Mouse (Mus musculus): ENCODE data around the gene Il17c. TPM values are rescaled to one million over a fixed set of nuclear protein-coding genes. Genes with fewer than 3 reads are reported as not detected.

Il17c gene
- total RNA-seq, 2 experiments from 2014 or later, result not detected

DNA sequence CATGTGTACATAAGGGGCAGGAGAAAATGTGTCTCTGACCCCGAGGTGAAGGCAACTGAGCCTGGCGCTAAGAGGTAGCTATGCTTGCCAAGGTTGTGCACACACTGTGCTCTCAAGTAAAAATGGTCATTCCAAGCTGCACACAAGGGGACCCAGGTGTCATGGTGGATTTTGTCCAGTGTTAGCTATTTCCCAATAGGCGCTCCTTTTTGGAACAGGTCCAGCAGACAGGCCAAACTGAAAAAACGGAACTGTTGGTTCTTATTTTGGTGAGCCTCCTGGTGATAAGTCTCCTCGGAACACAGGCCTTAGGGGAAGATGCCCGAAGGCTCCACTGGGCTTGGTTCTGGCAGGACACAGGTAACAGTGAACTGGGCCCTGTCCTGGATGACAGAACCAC, 32.6 kb downstream of the Il17c start:
- DNase-seq (ENCODE audit: low spot score in 2 of 2), result no peak
- TF ChIP-seq CTCF (conservative IDR thresholded peaks at IDR 0.05), result no peak
- no peak overlapping the region for H3K27ac ChIP-seq

DNA sequence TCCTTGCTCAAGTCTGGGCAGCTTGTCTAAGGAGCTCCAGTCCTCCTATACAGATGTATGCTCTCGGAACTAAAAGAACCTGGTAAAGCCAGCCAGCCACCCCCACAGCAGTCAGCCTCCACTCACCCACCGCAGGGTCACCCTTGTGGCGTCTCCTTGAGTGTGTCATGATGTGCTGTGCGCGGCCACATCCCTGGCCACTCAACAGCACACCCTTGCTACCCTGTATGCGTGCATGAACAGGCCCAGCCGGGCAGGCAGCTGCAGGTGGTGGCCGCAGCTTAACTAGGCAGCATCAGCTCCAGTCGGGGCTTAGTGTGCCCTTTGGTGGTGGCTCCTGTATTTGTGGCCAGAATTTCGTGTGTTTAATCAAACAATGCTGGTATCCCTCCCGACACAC, 35.4 kb downstream of the Il17c start:
- TF ChIP-seq CTCF (conservative IDR thresholded peaks at IDR 0.05), result no peak
- Histone ChIP-seq H3K4me3 (no peak overlapping the region), H3K27ac (no peak overlapping the region)
- no peak for DNase-seq (ENCODE audit: low spot score in 2 of 2)

More for the DNA sequence above, 32.6 kb downstream of the Il17c start:
- H3K4me3 ChIP-seq, result no peak overlapping the region

DNA sequence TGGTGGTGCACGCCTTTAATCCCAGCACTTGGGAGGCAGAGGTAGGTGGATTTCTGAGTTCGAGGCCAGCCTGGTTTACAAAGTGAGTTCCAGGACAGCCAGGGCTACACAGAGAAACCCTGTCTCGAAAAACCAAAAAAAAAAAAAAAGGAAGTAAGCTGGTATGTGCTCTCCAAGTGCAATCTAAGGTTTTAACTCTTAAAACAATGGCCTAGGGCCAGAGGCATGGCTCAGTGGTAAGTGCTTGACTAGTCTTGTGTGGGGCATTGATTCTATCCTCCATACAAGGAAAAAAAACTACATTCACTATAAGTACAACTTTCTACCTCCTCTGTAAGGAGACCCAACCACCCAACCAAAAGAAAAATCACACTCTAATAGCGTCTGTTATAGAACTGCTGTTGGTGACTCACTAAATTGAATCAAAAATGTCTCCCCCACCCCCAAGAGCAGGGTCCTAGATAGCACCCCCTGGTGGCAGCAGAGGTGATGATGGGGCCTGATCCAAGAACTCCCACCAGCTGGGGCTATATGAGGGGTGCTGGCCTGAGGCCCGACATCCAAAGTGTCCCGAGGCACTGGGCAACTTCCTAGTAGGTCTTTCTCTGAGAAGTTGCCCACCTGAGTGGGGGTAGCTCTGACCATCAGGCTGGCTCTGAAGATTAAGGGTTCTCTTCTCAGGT, 37.5 kb downstream of the Il17c start:
- Histone ChIP-seq H3K27ac (no peak overlapping the region), H3K4me3 (no peak overlapping the region)
- DNase-seq (ENCODE audit: low spot score in 2 of 2), result no peak
- peak; percentile 71 for TF ChIP-seq CTCF (conservative IDR thresholded peaks at IDR 0.05)

DNA sequence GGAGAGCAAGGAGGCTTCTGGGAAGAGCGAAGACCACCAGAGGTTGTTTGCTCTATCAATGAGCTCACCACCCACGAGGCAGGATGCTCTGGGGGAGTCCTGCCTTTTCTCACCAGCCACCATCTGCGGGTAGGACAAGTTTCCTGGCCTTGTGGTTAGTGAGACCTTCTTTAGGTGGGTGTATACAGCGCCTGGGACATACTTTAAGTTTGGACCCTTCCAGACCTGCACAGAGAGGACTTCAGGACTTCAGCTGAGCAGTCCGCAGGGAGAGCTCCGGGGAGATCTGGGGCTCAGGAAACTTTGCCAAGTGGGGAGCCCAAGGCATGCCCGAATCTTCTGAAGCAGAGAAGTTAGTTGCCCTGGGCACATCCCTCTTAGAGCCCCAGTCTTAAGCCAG, 38.2 kb downstream of the Il17c start:
- Histone ChIP-seq H3K27ac (no peak overlapping the region), H3K4me3 (peak overlapping the region; percentile 46; the same call in 1 of the 2 replicates)
- DNase-seq (ENCODE audit: low spot score in 2 of 2), result no peak
- TF ChIP-seq CTCF (conservative IDR thresholded peaks at IDR 0.05), result no peak

DNA sequence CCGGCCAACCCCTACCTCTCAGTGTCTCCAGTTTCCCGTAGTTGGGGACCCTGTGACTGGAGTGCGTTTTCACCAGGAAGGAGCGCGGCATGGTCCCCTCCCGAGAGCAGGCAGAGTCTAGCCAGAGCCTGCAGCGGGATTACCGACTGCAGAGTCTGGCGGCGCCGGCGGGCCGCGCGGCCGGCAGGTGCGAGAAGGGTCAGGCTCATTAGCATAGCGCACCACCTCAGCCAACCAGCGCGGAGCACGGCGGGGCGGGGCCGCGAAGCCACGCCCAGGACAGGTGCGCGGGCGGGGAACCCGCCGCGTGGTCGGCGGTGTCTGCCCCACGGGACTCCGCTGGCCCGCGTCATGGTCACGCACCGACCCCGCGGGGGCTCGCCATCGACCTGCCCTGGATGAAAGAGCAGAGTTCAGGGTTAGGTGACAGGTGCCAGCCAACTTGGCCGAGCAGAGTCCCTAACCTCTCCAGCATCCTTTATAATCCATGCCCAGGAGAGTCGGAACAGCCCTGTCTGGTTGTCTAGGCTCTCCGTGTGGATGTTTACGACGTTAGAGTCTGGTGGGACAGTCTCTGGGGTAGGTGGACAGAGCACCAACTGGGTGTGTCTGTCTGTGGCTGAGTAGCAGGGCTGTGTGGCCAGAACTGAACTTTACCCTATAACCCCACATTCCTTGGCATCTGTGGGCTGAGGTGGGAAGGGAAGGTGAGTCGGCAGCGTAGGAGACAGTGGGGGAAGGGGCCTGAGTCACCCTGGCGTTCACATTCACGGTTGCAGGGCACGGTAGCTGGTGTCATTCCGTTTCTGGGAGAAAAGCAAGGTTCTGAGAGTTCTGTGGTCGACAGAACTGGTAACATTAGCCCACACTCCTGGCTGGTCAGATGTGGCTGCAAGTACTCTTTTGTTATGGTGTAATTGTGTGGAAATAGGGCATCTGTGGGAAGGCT, 39.0 kb downstream of the Il17c start, which contains the start of gene Snai3:
TSS of gene Snai3 (minus strand) at position 210 of the 949 bp plus-strand sequence.
- Histone ChIP-seq H3K4me3 (peak within 1 kb of the TSS; percentile 46), H3K27ac (no peak within 1 kb of the TSS)
- no peak; the same call in 1 of the 2 replicates for TF ChIP-seq CTCF (conservative IDR thresholded peaks at IDR 0.05)
- DNase-seq (ENCODE audit: low spot score in 2 of 2), result no peak

DNA sequence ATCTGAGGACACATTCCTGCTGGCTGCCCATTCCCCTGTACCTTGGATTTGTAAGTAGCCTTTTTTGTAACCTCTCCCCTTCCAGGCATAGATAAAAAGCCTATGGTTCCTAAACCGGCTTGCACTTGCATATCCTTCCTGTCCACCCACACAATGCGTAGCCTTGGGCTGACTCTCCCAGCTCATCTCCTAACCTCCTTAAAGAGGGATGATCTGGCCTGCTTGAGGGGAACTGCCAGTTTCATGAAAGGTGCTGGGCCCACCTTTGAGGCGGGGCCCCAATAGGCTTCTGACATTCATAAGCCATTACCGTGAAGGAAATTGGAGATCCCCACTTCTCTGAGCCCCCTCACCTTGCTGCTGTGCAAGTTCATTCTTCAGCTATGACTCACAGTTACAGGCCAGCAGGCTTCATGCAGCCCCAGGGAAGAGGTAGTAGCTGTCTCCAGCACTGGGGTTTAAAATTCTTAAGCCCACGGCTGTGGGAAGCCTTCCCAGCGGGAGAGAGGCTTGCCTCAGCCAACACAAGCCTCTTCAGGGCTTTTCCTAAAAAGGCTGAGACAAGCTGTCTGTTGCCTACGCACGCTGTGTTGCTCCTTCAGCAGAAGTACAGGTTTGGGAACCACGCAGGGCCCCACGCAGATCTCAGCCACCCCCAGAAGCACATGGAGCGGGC, 39.8 kb downstream of the Il17c start:
- peak in 1 of 2 experiments; percentile 70 for DNase-seq (ENCODE audit: low spot score in 2 of 2)
- no peak for TF ChIP-seq CTCF (conservative IDR thresholded peaks at IDR 0.05)
- Histone ChIP-seq H3K4me3 (no peak overlapping the region), H3K27ac (no peak overlapping the region)

DNA sequence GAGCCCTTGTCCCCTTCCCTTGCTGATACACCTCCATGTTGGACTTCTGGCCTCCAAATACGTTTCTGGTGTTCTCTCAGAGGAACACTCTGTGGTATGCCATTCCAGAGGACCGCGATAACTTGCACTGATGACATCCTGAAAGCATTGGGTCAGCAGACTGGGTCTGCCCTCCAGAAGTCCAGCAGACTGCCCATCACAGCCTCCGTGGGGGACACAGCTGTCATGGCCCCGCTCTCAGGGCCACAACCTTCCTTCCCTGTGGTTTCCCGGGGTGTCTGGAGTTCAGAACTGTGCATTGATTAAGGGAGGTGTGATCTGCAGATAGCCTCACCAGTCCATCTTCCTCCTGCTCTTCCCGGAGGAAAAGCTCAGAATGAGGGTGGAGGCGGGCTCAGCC, 40.7 kb downstream of the Il17c start:
- no peak overlapping the region for H3K4me3 ChIP-seq
- no peak for TF ChIP-seq CTCF (conservative IDR thresholded peaks at IDR 0.05)
- H3K27ac ChIP-seq, result no peak overlapping the region
- no peak for DNase-seq (ENCODE audit: low spot score in 2 of 2)

DNA sequence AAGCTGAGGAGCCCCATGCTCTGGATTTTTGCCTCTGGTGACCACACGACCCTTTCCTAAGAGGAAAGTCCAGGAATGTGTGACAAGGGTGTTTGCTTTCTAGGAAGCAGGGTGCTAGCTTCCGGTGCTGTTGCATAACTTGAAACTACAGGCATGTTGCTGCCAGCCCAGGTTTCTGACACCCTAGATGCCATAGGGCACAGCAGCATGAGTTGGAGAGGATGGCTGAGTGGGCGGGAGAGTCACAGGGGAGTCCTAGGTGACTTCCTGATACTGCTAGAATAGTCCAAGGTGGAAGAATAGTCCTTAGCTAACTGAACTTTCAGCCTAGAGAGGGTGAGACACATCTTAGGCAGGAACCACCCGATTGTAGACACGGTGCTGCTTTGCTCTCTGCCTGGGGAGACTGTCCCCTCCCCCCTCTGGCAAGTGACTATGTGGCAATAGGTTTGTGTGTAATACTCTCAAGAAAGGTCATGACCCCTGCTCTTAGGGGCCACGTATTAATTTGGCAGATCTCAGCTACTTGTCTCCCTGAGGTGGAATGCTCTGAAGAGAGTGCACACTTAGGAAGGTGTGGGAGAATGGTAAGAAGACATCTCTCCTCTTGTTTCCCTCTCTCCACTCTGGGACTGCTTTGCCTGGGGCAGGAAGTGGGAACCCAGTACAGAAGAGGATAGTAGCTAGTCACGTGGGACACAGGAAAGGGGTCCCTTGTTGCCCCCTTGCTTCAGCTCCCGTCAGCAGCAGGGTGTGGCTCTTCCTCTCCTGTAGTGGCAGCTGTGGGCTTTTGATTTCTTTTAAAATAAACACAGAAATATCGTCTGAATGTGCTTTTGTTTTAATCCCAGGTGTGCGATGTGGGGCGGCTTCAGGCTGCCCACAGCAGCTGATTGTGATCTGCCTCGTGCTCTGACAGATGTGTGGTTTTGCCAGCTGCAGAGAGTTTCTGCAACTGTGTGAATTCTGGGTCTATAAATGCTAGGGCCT, 42.1 kb downstream of the Il17c start:
- no peak for DNase-seq (ENCODE audit: low spot score in 2 of 2)
- TF ChIP-seq CTCF (conservative IDR thresholded peaks at IDR 0.05), result no peak
- H3K4me3 ChIP-seq, result no peak overlapping the region

DNA sequence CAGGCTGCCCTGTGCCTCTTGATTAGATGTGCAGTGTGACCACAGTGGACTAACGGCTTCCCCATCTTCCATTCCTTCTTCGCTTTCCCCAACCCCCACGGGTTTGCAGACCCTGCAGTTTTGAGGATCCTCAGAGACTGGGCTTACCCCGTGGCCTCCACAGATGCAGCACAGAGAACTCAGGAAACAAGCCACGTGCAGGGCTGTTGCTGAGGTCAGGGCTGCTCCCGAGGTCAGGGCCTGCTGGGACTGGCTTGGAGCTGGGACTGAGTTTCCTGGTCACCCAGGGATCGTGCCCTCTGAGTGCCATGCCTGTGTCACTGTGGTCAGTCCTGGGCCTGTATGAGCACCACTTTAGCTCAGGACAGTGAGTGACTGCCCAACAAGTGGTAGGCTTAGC, 43.2 kb downstream of the Il17c start:
- H3K4me3 ChIP-seq, result no peak overlapping the region
- no peak overlapping the region for H3K27ac ChIP-seq
- no peak for TF ChIP-seq CTCF (conservative IDR thresholded peaks at IDR 0.05)
- no peak for DNase-seq (ENCODE audit: low spot score in 2 of 2)

More for the DNA sequence above, 42.1 kb downstream of the Il17c start:
- no peak overlapping the region for H3K27ac ChIP-seq

DNA sequence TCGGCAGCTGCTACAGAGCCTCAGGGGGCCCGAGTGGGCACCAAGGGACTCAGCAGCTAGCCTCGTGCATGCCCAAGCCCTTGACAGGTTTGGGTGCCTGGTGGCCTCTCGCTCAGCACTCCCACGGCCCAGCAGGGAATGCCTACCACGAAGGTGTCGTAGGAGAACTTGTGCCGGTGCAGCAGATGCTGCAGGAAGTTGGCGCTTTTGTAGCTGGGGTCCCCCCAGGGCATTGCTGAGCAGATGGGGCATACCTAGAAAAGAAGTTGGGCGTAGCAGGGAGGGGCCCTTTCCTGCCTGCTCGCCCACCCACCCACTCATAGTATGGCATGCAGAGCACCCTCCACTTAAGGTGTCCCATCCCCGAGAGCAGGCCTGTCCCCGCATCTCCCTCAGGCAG, 46.0 kb downstream of the Il17c start:
- no peak for DNase-seq (ENCODE audit: low spot score in 2 of 2)
- TF ChIP-seq CTCF (conservative IDR thresholded peaks at IDR 0.05), result no peak
- Histone ChIP-seq H3K4me3 (no peak overlapping the region), H3K27ac (no peak overlapping the region)

DNA sequence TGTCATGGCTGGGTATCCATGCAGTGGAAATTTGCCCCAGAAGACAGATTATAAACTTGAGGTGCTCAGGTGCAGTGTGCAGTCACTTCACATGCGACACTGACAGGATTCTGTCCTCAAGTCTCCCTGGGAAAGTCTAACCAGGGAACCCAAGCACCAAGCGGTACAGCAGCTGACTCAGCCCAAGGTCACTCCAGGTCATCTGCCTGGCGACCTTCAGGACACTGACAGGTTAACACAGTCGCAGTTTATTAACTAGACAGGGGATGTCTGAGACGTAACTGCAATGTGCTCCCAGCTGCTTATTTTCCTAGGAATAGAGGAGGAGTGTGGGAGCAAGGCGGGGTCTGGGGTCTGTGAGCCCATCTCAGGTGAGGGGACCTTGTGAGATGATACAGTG, 47.6 kb downstream of the Il17c start:
- TF ChIP-seq CTCF (conservative IDR thresholded peaks at IDR 0.05), result no peak
- no peak for DNase-seq (ENCODE audit: low spot score in 2 of 2)
- Histone ChIP-seq H3K27ac (no peak overlapping the region), H3K4me3 (no peak overlapping the region)

DNA sequence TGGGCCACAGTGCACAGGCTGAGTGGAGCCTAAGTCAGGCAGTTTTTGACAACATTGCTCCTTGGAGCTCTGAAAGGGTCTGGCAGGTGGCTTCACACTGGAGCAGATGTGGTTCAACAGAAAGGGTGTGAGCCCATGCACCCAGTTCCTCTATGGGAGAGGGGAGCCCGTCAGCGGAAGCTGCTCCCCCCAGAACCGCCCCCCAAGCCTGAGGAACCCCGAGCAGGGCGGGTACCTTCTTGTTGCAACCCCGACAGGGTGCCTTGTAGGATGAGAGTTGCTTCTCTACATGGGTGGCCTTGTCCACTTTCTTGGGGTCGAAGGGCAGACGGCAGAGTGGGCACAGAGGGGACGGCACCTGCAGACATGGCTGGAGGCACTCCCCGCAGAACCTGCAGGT, 48.1 kb downstream of the Il17c start:
- H3K4me3 ChIP-seq, result no peak overlapping the region
- no peak for TF ChIP-seq CTCF (conservative IDR thresholded peaks at IDR 0.05)
- DNase-seq (ENCODE audit: low spot score in 2 of 2), result no peak
- H3K27ac ChIP-seq, result no peak overlapping the region

Data from layer of hippocampus, adult 2 months (tissue).